Mouse (Mus musculus): Measurements from ENCODE around the gene Cgnl1. TPM values are rescaled to one million over a fixed set of nuclear protein-coding genes. Genes with fewer than 3 reads are reported as not detected.

Cgnl1 gene
- total RNA-seq, 2 experiments from 2014 or later = 11.4 to 11.5 TPM

DNA sequence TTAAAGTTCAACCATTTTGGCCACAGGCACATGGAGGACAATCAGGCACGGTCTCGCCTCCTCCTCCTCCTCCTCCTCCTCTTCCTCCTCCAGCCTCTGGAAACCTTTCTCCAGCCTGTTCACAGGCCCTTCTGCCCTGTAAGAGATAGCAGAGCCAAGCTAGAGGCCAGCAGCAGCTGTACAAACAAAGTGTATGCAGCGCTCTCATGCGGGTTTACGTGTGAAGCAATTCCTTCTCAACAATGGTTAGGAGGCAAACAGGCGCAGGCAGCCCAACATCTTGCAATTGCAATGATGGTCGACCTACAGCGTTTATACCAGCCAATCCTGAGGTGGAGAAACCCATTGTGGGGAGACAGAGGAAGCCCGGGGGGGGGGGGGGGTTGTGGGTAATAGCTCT is 110.9 kb downstream of the Cgnl1 start:
- intact Hi-C loops (cut with DNase I) = no loop called here
- H3K27ac ChIP-seq = no peak overlapping the region
- H3K4me3 ChIP-seq = no peak overlapping the region
- no peak for DNase-seq (ENCODE audit: extremely low spot score in 1 of 2, low spot score in 2 of 2)
- no peak for TF ChIP-seq CTCF (IDR thresholded peaks at IDR 0.05)

DNA sequence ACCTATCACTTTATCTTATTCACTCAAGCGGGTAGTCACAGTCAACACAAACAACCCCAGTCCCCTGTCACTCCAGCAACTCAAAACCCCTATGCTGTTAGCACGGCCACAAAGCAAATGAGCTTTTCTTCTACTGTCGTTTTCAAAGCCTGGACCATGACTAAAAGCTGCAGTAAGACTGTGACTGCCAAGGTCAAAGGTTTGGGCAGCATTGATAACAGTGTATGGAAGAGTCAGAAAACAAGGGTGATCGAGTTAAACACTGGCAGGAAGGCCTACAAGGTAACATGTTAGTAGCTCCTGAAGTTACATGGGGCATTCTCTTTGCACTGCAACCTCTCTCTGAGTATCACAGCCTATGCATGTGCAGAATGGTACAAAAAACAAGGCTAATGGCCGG is 111.7 kb downstream of the Cgnl1 start:
- TF ChIP-seq CTCF (IDR thresholded peaks at IDR 0.05) = no peak
- H3K4me3 ChIP-seq = no peak overlapping the region
- H3K27ac ChIP-seq = no peak overlapping the region
- intact Hi-C loops (cut with DNase I) = no loop called here
- no peak for DNase-seq (ENCODE audit: extremely low spot score in 1 of 2, low spot score in 2 of 2)

DNA sequence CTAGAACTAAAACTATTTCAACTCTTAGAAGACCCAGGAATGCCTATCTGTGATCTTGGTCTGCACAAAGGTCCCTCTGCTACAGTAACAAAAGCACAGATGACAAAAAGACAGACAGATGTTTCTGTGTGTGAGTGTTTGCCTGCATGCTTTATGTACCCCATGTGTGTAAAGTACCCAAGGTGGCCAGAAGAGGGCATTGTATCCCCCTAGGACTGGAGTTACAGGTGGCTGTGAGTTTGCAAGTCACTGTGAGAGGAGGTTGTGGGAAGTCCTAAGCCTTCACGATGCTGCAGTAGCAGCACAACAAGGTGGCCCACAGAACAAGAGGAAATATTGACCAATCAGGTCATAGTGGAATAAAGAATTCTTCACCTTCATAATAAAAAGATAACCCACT is 114.2 kb downstream of the Cgnl1 start:
- intact Hi-C loops (cut with DNase I) = no loop called here
- no peak for DNase-seq (ENCODE audit: extremely low spot score in 1 of 2, low spot score in 2 of 2)
- no peak overlapping the region for H3K27ac ChIP-seq
- H3K4me3 ChIP-seq = no peak overlapping the region
- TF ChIP-seq CTCF (IDR thresholded peaks at IDR 0.05) = no peak; the same call in 1 of the 2 replicates

DNA sequence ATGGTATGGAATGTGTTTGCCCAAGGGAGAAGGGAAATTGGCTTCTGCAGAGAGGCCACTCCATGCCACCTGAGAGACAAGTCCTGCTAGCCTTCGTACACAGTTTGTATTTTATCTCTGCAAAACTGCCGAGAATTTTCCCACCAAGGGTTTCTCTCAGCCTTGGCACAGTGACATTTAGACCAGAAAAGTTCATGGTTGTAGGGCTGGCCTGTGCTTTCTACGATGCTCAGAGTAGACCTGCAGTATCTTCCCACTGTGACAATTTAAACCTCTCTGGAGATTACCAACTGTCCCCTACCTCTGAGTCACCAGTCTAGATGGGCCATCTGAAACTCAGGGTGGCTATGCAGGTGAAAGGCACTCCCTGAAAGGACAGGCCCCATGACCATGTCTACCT is 116.5 kb downstream of the Cgnl1 start:
- no peak for DNase-seq (ENCODE audit: extremely low spot score in 1 of 2, low spot score in 2 of 2)
- no peak for TF ChIP-seq CTCF (IDR thresholded peaks at IDR 0.05)
- intact Hi-C loops (cut with DNase I) = no loop called here
- Histone ChIP-seq H3K4me3 (no peak overlapping the region), H3K27ac (no peak overlapping the region)

DNA sequence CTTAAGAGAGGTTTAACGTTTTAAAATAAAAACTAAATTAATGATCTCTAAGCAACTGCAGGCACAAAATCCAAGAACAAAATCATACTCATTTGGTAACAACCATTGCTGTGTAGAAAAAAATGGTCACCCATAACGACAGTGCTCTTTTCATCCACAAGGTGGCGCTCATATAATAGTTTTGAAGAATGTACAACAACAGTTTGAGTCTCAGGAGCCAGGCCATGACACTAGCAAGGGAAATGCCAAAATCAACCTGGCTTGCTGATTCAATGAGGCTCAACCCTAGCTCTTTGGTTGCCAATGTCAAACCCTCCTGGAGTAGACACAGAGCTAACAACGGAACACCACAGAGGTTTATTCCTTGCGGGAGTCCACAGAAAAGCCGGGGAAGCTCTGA is 125.3 kb downstream of the Cgnl1 start:
- H3K27ac ChIP-seq = no peak overlapping the region
- TF ChIP-seq CTCF (IDR thresholded peaks at IDR 0.05) = peak; percentile 89

DNA sequence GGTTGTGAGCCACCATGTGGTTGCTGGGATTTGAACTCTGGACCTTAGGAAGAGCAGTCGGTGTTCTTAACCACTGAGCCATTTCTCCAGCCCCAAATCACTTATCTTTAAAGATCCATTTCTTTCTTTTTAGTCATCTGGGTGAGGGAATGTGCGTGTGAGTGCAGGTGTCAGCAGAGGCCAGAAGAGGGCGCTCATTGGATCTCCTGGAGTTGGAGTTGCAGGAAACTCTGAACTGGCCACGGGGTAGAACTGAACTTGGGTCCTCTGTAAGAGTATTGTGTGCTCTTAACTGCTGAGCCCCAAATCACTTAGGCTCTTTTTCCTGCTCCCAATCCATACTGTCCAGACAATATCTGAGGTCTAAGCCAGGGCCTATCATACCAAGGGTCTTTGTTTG is 127.8 kb downstream of the Cgnl1 start:
- intact Hi-C loops (cut with DNase I) = no loop called here
- TF ChIP-seq CTCF (IDR thresholded peaks at IDR 0.05) = no peak; the same call in 1 of the 2 replicates
- no peak overlapping the region for H3K4me3 ChIP-seq
- H3K27ac ChIP-seq = no peak overlapping the region
- no peak for DNase-seq (ENCODE audit: extremely low spot score in 1 of 2, low spot score in 2 of 2)

More for the DNA sequence above, 125.3 kb downstream of the Cgnl1 start:
- no peak overlapping the region for H3K4me3 ChIP-seq
- DNase-seq (ENCODE audit: extremely low spot score in 1 of 2, low spot score in 2 of 2) = peak; percentile 66 to 83
- intact Hi-C loops (cut with DNase I) = loop anchor here (1.0 to 5.0 kb wide), 3 partner anchors 160 to 763 kb away; no protein-coding TSS in a partner anchor

- intact Hi-C loops (cut with DNase I) = no loop called here
Observed at GRCm38 (mm10) chr9:71642270-71642669, 129.1 kb downstream of the Cgnl1 start.

DNA sequence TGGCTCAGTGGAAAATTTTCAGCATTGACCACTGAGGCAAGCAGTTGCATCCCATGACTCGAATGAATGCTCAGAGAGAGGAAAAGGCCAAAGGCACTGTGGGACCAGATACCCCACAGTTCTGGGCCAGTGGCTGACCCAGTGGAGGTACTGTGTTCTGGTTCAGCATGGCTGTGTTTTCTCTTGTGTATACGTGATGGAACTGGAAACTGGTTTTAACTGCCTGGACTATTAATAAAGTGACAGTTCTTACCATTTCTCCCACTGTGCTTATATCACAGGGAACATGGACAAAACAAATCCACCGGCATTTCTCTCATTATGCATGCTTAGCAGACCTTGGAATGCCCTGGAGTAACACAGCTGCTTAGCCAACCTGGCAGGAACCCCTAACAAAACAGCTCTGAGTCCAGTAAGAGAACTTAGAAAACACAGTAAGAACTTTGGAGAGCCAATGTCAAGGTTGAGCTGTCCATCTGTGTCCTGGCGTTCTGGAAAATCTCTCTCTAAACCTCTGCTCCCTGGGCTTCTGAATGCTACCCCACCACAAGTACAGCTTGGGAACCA is 131.0 kb downstream of the Cgnl1 start:
- intact Hi-C loops (cut with DNase I) = no loop called here

More at GRCm38 (mm10) chr9:71642270-71642669, 129.1 kb downstream of the Cgnl1 start:
- no peak overlapping the region for H3K4me3 ChIP-seq
- H3K27ac ChIP-seq = no peak overlapping the region
- no peak; the same call in 1 of the 2 replicates for TF ChIP-seq CTCF (IDR thresholded peaks at IDR 0.05)
- no peak for DNase-seq (ENCODE audit: extremely low spot score in 1 of 2, low spot score in 2 of 2)

GRCm38 (mm10) chr9:71638198-71638597 is 133.2 kb downstream of the Cgnl1 start:
- Histone ChIP-seq H3K27ac (no peak overlapping the region), H3K4me3 (no peak overlapping the region)
- TF ChIP-seq CTCF (IDR thresholded peaks at IDR 0.05) = no peak
- no peak for DNase-seq (ENCODE audit: extremely low spot score in 1 of 2, low spot score in 2 of 2)
- intact Hi-C loops (cut with DNase I) = no loop called here

More for the DNA sequence above, 131.0 kb downstream of the Cgnl1 start:
- no peak for DNase-seq (ENCODE audit: extremely low spot score in 1 of 2, low spot score in 2 of 2)
- no peak overlapping the region for H3K4me3 ChIP-seq
- no peak for TF ChIP-seq CTCF (IDR thresholded peaks at IDR 0.05)
- no peak overlapping the region for H3K27ac ChIP-seq

DNA sequence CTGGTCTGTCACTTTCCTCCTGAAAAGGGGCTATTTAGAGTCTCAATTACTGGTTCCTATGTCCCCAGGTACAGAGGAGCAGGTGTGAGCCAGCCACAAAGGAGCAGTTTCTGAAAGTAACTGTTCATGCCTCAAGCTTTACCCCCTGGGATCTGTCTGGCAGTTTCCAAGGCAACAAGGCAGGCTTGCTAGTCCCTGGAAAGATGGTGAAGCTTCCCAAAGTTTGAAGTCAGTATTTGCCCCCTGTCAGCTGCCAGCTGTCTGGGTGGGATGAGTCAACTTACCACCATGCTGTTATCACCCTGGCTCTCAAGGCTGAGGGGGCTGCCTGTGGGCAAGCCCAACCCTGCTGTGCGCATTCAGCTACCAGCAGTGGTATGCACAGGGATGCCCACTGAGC is 134.5 kb downstream of the Cgnl1 start:
- intact Hi-C loops (cut with DNase I) = no loop called here
- no peak overlapping the region for H3K4me3 ChIP-seq
- no peak for TF ChIP-seq CTCF (IDR thresholded peaks at IDR 0.05)
- no peak for DNase-seq (ENCODE audit: extremely low spot score in 1 of 2, low spot score in 2 of 2)
- H3K27ac ChIP-seq = no peak overlapping the region

DNA sequence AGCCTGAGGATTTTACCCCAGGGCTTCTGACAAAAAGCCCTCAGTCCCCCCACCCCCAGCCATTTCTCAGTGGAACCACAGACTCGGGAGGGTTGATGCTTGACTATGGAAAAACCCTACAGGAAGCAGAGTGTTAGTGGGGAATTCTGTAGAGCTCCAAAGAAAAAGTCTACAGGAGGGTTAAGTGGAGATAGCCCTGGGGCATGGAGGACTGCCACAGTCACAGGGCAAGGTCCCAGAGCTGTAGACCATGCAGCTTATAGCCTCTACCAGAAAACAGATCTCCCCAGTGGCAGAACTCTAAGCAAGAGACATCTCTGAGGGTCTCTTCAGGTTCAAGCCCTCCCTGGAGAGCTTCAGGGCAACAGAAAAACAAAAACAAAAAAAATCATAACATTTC is 135.8 kb downstream of the Cgnl1 start:
- TF ChIP-seq CTCF (IDR thresholded peaks at IDR 0.05) = no peak
- DNase-seq (ENCODE audit: extremely low spot score in 1 of 2, low spot score in 2 of 2) = no peak
- Histone ChIP-seq H3K4me3 (no peak overlapping the region), H3K27ac (no peak overlapping the region)
- intact Hi-C loops (cut with DNase I) = no loop called here

DNA sequence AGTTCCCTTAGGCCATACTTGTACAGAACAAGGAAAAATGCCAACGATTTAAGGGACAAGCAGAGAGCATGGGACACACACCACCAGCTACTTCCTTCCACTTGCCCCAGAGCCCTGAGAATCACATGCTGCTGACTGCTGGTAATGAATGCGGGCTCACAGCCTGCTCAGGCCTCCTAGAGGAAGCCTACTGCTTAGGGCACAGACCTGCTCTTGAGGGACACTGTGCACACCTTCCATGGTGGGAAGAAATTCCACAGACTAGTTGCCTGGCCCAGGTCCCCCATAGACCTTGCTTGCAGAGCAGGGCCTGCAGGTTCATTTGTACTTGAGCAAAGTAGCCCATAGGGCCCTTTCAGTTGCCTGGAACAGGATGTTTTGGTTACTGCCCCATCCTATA is 136.5 kb downstream of the Cgnl1 start:
- H3K27ac ChIP-seq = no peak overlapping the region
- H3K4me3 ChIP-seq = no peak overlapping the region
- intact Hi-C loops (cut with DNase I) = no loop called here
- no peak for DNase-seq (ENCODE audit: extremely low spot score in 1 of 2, low spot score in 2 of 2)
- no peak for TF ChIP-seq CTCF (IDR thresholded peaks at IDR 0.05)

GRCm38 (mm10) chr9:71628921-71629320 is 142.5 kb downstream of the Cgnl1 start:
- H3K27ac ChIP-seq = no peak overlapping the region
- TF ChIP-seq CTCF (IDR thresholded peaks at IDR 0.05) = no peak
- intact Hi-C loops (cut with DNase I) = loop anchor here (10.0 kb wide), 1 partner anchor 414 kb away; the partner anchor contains the start of gene Aldh1a2
- no peak overlapping the region for H3K4me3 ChIP-seq
- no peak for DNase-seq (ENCODE audit: extremely low spot score in 1 of 2, low spot score in 2 of 2)

Measured in left cerebral cortex, adult 2 months (tissue).